Mouse (Mus musculus): Measurements from ENCODE around the gene Astn2. TPM values are rescaled to one million over a fixed set of nuclear protein-coding genes. Genes with fewer than 3 reads are reported as not detected.

Astn2 gene
- polyA plus RNA-seq, 1 experiment from 2014 or later, result 2.3 TPM

- Histone ChIP-seq H3K4me3 (no peak overlapping the region), H3K36me3 (no peaks in the 10 kb centered on the region), H3K4me1 (peaks cover 6% of the 10 kb centered on the region; the same call in 1 of the 2 replicates), H3K27me3 (no peaks in the 10 kb centered on the region; the same call in 1 of the 2 replicates), H3K9ac (replicated peaks) (no peak overlapping the region), H3K27ac (replicated peaks) (no peak overlapping the region), H3K9me3 (no peaks in the 10 kb centered on the region), H3K4me2 (replicated peaks) (no peak overlapping the region)
- WGBS, result 70% methylated on average over 6 of the region's 6 CpGs
- ATAC-seq (ENCODE audit: low FRiP score, low read depth), result no peak
These were observed 98.0 kb downstream of the Astn2 start for GRCm38 (mm10) chr4:66306377-66306776.

- ATAC-seq (ENCODE audit: low FRiP score, low read depth), result no peak; the same call in 1 of the 2 replicates
- Histone ChIP-seq H3K4me1 (peaks cover 6% of the 10 kb centered on the region; the same call in 1 of the 2 replicates), H3K9me3 (no peaks in the 10 kb centered on the region), H3K36me3 (no peaks in the 10 kb centered on the region), H3K9ac (replicated peaks) (no peak overlapping the region), H3K27me3 (no peaks in the 10 kb centered on the region), H3K4me2 (replicated peaks) (no peak overlapping the region), H3K4me3 (no peak overlapping the region), H3K27ac (replicated peaks) (0 out of 2 replicates have a peak overlapping the region, but pooled peaks have one; percentile 25)
- 68% methylated on average over 7 of the region's 7 CpGs for WGBS
These were observed 101.6 kb downstream of the Astn2 start for GRCm38 (mm10) chr4:66302686-66303310.

GRCm38 (mm10) chr4:66285034-66285433, 119.4 kb downstream of the Astn2 start:
- Histone ChIP-seq H3K36me3 (no peaks in the 10 kb centered on the region), H3K4me1 (no peaks in the 10 kb centered on the region; the same call in 1 of the 2 replicates), H3K4me3 (no peak overlapping the region), H3K27me3 (no peaks in the 10 kb centered on the region), H3K27ac (replicated peaks) (no peak overlapping the region), H3K9me3 (no peaks in the 10 kb centered on the region), H3K4me2 (replicated peaks) (no peak overlapping the region), H3K9ac (replicated peaks) (no peak overlapping the region)
- ATAC-seq (ENCODE audit: low FRiP score, low read depth), result no peak

DNA sequence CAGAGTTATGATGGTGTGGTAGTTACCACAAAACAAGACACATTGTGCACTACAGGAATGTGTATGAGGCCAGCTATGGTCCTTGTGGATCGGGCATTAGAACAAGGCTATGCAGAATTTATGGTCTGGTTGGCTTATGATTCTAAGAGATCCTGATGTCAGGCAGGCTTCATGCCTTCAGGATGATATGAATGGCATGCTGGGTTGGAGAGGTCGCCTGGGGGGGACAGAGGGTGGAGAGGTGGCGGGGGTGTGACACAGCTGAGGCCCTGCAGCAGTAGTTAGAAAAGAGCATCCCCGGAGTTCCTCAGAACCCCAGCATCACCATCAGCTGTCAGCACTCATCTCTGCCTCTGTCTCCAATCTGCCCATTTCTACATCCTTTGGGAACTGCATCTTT, 128.3 kb downstream of the Astn2 start:
- Histone ChIP-seq H3K4me1 (no peaks in the 10 kb centered on the region; the same call in 1 of the 2 replicates), H3K4me3 (no peak overlapping the region), H3K27ac (replicated peaks) (no peak overlapping the region), H3K27me3 (no peaks in the 10 kb centered on the region), H3K9me3 (no peaks in the 10 kb centered on the region), H3K36me3 (no peaks in the 10 kb centered on the region), H3K9ac (replicated peaks) (no peak overlapping the region), H3K4me2 (replicated peaks) (no peak overlapping the region)
- WGBS, result 73% methylated on average over 4 of the region's 4 CpGs
- 0 out of 2 replicates have a peak, but pooled peaks have one; percentile 32 for ATAC-seq (ENCODE audit: low FRiP score, low read depth)

DNA sequence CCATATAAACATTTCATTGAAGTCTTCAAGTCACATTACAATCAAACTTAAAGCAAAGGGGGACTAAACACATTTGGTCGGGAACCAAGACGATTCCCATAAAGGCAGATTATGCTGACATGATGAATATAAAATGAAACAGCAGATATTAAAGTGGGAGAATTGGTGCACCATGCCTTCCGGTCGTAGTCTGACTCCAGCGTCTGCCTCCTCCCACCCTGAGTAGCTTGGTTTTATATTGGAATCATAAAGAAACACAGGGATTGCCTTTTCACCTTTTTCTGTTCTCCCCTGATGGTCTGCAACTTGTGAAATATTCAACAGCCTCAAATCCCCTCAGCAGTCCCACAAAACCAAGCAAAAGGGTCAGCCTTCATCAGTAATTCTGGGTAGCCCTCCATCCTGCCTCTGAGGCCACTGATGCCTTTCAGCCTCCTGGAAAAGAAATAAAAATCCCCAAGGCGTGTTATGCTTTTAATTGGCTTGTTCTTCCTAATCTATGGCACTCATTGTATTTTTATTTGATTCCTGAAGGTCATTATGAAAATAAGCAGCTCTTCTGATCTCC, 132.8 kb downstream of the Astn2 start:
- peak; percentile 53 for ATAC-seq (ENCODE audit: low FRiP score, low read depth)
- Histone ChIP-seq H3K4me2 (replicated peaks) (no peak overlapping the region), H3K4me3 (no peak overlapping the region), H3K9ac (replicated peaks) (no peak overlapping the region), H3K27ac (replicated peaks) (no peak overlapping the region), H3K4me1 (no peaks in the 10 kb centered on the region), H3K36me3 (no peaks in the 10 kb centered on the region), H3K27me3 (no peaks in the 10 kb centered on the region), H3K9me3 (no peaks in the 10 kb centered on the region)
- 56% methylated on average over 6 of the region's 6 CpGs for WGBS

- no peaks in the 10 kb centered on the region for H3K4me1 ChIP-seq
- H3K27me3 ChIP-seq, result no peaks in the 10 kb centered on the region
- H3K27ac ChIP-seq (replicated peaks), result no peak overlapping the region
- H3K4me2 ChIP-seq (replicated peaks), result no peak overlapping the region
- H3K36me3 ChIP-seq, result no peaks in the 10 kb centered on the region
- no peak overlapping the region for H3K4me3 ChIP-seq
- H3K9me3 ChIP-seq, result no peaks in the 10 kb centered on the region
- 86% methylated on average over 4 of the region's 4 CpGs for WGBS
- ATAC-seq (ENCODE audit: low FRiP score, low read depth), result no peak
- H3K9ac ChIP-seq (replicated peaks), result no peak overlapping the region
These were observed 140.4 kb downstream of the Astn2 start for GRCm38 (mm10) chr4:66264031-66264430.

DNA sequence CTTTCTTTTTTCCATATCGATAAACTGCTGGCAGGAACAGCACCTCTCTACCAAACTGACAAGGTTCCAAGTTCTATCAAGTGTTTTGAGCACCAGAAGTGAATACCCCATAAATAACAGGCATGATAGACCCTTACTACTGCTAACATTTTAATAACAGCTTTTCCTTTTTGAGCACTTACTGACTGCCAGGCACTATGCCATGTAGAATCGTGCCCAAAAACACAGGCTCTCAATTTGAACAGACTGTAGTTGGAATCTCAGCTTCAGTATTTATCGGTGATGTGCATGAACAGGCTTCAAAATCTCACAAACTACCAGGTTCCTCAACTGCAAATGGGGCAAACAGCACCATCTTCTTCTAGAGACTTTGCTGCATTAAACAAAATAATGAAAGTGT, 143.1 kb downstream of the Astn2 start:
- Histone ChIP-seq H3K36me3 (no peaks in the 10 kb centered on the region), H3K9ac (replicated peaks) (no peak overlapping the region), H3K4me2 (replicated peaks) (no peak overlapping the region), H3K4me3 (no peak overlapping the region), H3K27me3 (no peaks in the 10 kb centered on the region), H3K9me3 (no peaks in the 10 kb centered on the region), H3K4me1 (no peaks in the 10 kb centered on the region), H3K27ac (replicated peaks) (no peak overlapping the region)
- ATAC-seq (ENCODE audit: low FRiP score, low read depth), result no peak
- WGBS, result 88% methylated on average over 3 of the region's 3 CpGs

- Histone ChIP-seq H3K4me3 (no peak overlapping the region), H3K27ac (replicated peaks) (no peak overlapping the region), H3K27me3 (no peaks in the 10 kb centered on the region), H3K9me3 (no peaks in the 10 kb centered on the region), H3K36me3 (no peaks in the 10 kb centered on the region), H3K9ac (replicated peaks) (no peak overlapping the region), H3K4me1 (no peaks in the 10 kb centered on the region), H3K4me2 (replicated peaks) (no peak overlapping the region)
- 87% methylated on average over 2 of the region's 2 CpGs for WGBS
- ATAC-seq (ENCODE audit: low FRiP score, low read depth), result no peak
These were observed 145.5 kb downstream of the Astn2 start for GRCm38 (mm10) chr4:66258905-66259304.

GRCm38 (mm10) chr4:66254695-66255492, 149.5 kb downstream of the Astn2 start:
- no peaks in the 10 kb centered on the region for H3K36me3 ChIP-seq
- no peak for ATAC-seq (ENCODE audit: low FRiP score, low read depth)

GRCm38 (mm10) chr4:66248521-66248920, 155.9 kb downstream of the Astn2 start:
- no peak overlapping the region for H3K9ac ChIP-seq (replicated peaks)
- no peaks in the 10 kb centered on the region for H3K4me1 ChIP-seq
- H3K9me3 ChIP-seq, result no peaks in the 10 kb centered on the region
- no peak overlapping the region for H3K4me3 ChIP-seq
- H3K27ac ChIP-seq (replicated peaks), result no peak overlapping the region
- H3K36me3 ChIP-seq, result no peaks in the 10 kb centered on the region
- H3K4me2 ChIP-seq (replicated peaks), result no peak overlapping the region
- H3K27me3 ChIP-seq, result no peaks in the 10 kb centered on the region
- WGBS, result 66% methylated on average over 8 of the region's 8 CpGs
- no peak for ATAC-seq (ENCODE audit: low FRiP score, low read depth)

More at GRCm38 (mm10) chr4:66254695-66255492, 149.5 kb downstream of the Astn2 start:
- H3K9me3 ChIP-seq, result no peaks in the 10 kb centered on the region
- no peak overlapping the region for H3K4me2 ChIP-seq (replicated peaks)
- H3K9ac ChIP-seq (replicated peaks), result no peak overlapping the region
- no peaks in the 10 kb centered on the region for H3K27me3 ChIP-seq
- no peaks in the 10 kb centered on the region for H3K4me1 ChIP-seq
- no peak overlapping the region for H3K4me3 ChIP-seq
- 85% methylated on average over 4 of the region's 4 CpGs for WGBS
- no peak overlapping the region for H3K27ac ChIP-seq (replicated peaks)

- Histone ChIP-seq H3K27ac (replicated peaks) (no peak overlapping the region), H3K27me3 (no peaks in the 10 kb centered on the region), H3K9ac (replicated peaks) (no peak overlapping the region)
These were observed 161.7 kb downstream of the Astn2 start for GRCm38 (mm10) chr4:66242683-66243082.

DNA sequence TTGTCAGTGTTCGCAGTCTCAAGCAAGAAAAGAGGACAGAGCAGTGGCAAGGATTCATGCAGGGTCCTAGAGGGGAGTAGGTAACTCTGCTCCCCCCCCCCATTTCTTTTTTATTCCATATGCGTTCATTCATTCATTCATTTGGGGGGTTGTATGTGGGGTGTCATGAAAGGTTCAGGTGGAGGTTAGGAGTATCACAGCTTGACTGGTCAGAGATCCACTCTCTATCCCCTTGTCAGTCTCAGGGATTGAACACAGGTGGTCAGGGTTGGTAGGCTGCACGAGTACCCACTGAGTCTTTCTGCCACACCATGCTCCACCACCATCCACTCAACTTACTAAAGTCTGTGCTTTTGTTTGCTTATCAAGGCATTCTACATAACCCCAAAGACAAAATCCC, 171.6 kb downstream of the Astn2 start:
- no peaks in the 10 kb centered on the region for H3K27me3 ChIP-seq
- H3K9me3 ChIP-seq, result no peaks in the 10 kb centered on the region
- H3K4me3 ChIP-seq, result no peak overlapping the region
- WGBS, result 86% methylated on average over 3 of the region's 3 CpGs
- 0 out of 2 replicates have a peak, but pooled peaks cover 4% of the 10 kb centered on the region for H3K4me1 ChIP-seq
- no peaks in the 10 kb centered on the region for H3K36me3 ChIP-seq
- peak; percentile 54 for ATAC-seq (ENCODE audit: low FRiP score, low read depth)
- H3K9ac ChIP-seq (replicated peaks), result no peak overlapping the region
- H3K27ac ChIP-seq (replicated peaks), result no peak overlapping the region
- no peak overlapping the region for H3K4me2 ChIP-seq (replicated peaks)

More at GRCm38 (mm10) chr4:66242683-66243082, 161.7 kb downstream of the Astn2 start:
- H3K4me2 ChIP-seq (replicated peaks), result no peak overlapping the region
- no peak for ATAC-seq (ENCODE audit: low FRiP score, low read depth)
- H3K9me3 ChIP-seq, result no peaks in the 10 kb centered on the region
- H3K36me3 ChIP-seq, result no peaks in the 10 kb centered on the region
- no peak overlapping the region for H3K4me3 ChIP-seq
- no peaks in the 10 kb centered on the region for H3K4me1 ChIP-seq
